Mouse (Mus musculus): ENCODE results near the gene Smap2. TPM values are rescaled to one million over a fixed set of nuclear protein-coding genes. Genes with fewer than 3 reads are reported as not detected.
A peak's percentile ranks its signal among the peaks of the same experiment; 100 is the strongest.
"Not testable (repeated sequence)": the region's sequence is repeated elsewhere in the genome, so short reads cannot be mapped to it uniquely, and the experiment has no call there.

Gene Smap2
- polyA plus RNA-seq (2014; fragmentation: Nextera tagmentation; extraction: Ambion mirVana): 18.4 and 19.2 TPM in 2 replicates

GRCm38 (mm10) chr4:121016928-121017657 lies at the start of gene Smap2:
Smap2 (minus strand) TSS chr4:121017247.
- under 1% methylated on average over 20 of the region's 48 CpGs for WGBS
- DNase-seq (ENCODE audit: low spot score): peak; percentile 99
- H3K27me3 ChIP-seq (replicated peaks; ENCODE audit: control insufficient read depth, insufficient read depth, low read length): no peaks in the 10 kb centered on the region

DNA sequence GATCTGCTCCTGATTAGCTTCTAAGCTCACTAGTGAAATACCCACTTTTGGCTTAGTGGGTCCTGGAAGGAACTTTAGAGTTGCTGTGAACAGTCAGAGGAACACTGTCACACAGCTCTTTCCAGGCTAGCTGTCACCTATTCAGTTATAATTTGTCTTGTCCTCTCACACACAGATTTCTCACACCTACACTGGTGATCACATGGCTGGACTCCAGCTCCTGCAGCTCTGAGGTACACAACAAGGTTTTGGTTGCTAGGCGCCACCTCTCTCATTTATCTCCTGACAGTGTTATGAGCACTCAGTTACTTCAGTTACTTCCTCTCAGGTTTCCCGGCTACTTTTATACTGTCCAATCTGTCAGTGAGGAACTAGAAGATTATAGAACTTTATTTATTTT lies 48.3 kb upstream of the Smap2 start:
- Histone ChIP-seq H3K27me3 (replicated peaks; ENCODE audit: control insufficient read depth, insufficient read depth, low read length) (no peaks in the 10 kb centered on the region), H3K9ac (ENCODE audit: low read depth, low read length) (no peak overlapping the region), H3K27ac (replicated peaks; ENCODE audit: low read depth, low read length) (no peak overlapping the region), H3K4me3 (ENCODE audit: low read depth, low read length) (no peak overlapping the region), H3K4me2 (ENCODE audit: low read depth, low read length) (no peak overlapping the region), H3K4me1 (ENCODE audit: control insufficient read depth, insufficient read depth, low read length) (no peaks in the 10 kb centered on the region), H3K36me3 (ENCODE audit: control insufficient read depth, insufficient read depth, low read length) (peaks cover 60% of the 10 kb centered on the region), H3K9me3 (ENCODE audit: control insufficient read depth, low read length) (no peaks in the 10 kb centered on the region)
- 89% methylated on average over 2 of the region's 2 CpGs for WGBS
- DNase-seq (ENCODE audit: low spot score) (no peak), ATAC-seq (ENCODE audit: low read depth) (no peak)

More at GRCm38 (mm10) chr4:121016928-121017657, at the start of gene Smap2:
- Histone ChIP-seq H3K4me1 (ENCODE audit: control insufficient read depth, insufficient read depth, low read length) (peaks cover 9% of the 10 kb centered on the region), H3K9me3 (ENCODE audit: control insufficient read depth, low read length) (no peaks in the 10 kb centered on the region), H3K4me2 (ENCODE audit: low read depth, low read length) (peak within 1 kb of the TSS; percentile 72), H3K4me3 (ENCODE audit: low read depth, low read length) (peak within 1 kb of the TSS; percentile 66), H3K27ac (replicated peaks; ENCODE audit: low read depth, low read length) (peak within 1 kb of the TSS; percentile 17; the same call in 1 of the 2 replicates), H3K36me3 (ENCODE audit: control insufficient read depth, insufficient read depth, low read length) (no peaks in the 10 kb centered on the region), H3K9ac (ENCODE audit: low read depth, low read length) (peak within 1 kb of the TSS; percentile 82)
- peak; percentile 98 for ATAC-seq (ENCODE audit: low read depth)

- DNase-seq (ENCODE audit: low spot score); H3K9me3 ChIP-seq (ENCODE audit: control insufficient read depth, low read length); H3K4me2 ChIP-seq (ENCODE audit: low read depth, low read length); H3K4me1 ChIP-seq (ENCODE audit: control insufficient read depth, insufficient read depth, low read length); H3K27me3 ChIP-seq (replicated peaks; ENCODE audit: control insufficient read depth, insufficient read depth, low read length); H3K4me3 ChIP-seq (ENCODE audit: low read depth, low read length); H3K9ac ChIP-seq (ENCODE audit: low read depth, low read length); H3K27ac ChIP-seq (replicated peaks; ENCODE audit: low read depth, low read length); ATAC-seq (ENCODE audit: low read depth): not testable (repeated sequence)
- peaks cover 38% of the 10 kb centered on the region for H3K36me3 ChIP-seq (ENCODE audit: control insufficient read depth, insufficient read depth, low read length)
- 86% methylated on average over 8 of the region's 10 CpGs for WGBS
These were observed 42.2 kb upstream of the Smap2 start for GRCm38 (mm10) chr4:121059218-121059617.

GRCm38 (mm10) chr4:121057032-121057431 lies 40.0 kb upstream of the Smap2 start:
- WGBS: 65% methylated on average over 2 of the region's 2 CpGs
- no peaks in the 10 kb centered on the region for H3K9me3 ChIP-seq (ENCODE audit: control insufficient read depth, low read length)
- ATAC-seq (ENCODE audit: low read depth): no peak

DNA sequence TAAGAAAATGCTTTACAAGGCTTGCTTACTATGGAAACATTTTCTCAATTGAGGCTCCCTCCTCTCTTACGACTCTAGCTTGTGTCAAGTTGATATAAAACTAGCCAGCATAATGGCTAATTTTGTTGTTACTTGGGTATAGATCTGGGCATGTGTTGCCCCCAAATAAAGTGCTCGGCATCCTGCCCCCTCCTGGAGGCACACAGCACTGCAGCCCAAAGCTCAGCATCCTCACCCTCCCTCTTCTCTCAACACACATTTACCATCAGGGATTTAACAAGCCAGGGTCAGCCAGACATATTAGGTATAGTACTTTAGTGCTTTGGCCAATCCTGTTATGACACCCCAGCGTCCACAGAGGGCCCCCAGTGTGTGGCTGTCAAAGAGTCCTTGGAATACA lies 39.3 kb upstream of the Smap2 start:
- H3K36me3 ChIP-seq (ENCODE audit: control insufficient read depth, insufficient read depth, low read length): peaks cover 36% of the 10 kb centered on the region
- WGBS: 53% methylated on average over 3 of the region's 3 CpGs
- no peak for ATAC-seq (ENCODE audit: low read depth)

More at GRCm38 (mm10) chr4:121057032-121057431, 40.0 kb upstream of the Smap2 start:
- H3K4me3 ChIP-seq (ENCODE audit: low read depth, low read length): no peak overlapping the region
- no peak overlapping the region for H3K9ac ChIP-seq (ENCODE audit: low read depth, low read length)
- no peak overlapping the region for H3K27ac ChIP-seq (replicated peaks; ENCODE audit: low read depth, low read length)
- H3K4me2 ChIP-seq (ENCODE audit: low read depth, low read length): no peak overlapping the region
- H3K4me1 ChIP-seq (ENCODE audit: control insufficient read depth, insufficient read depth, low read length): no peaks in the 10 kb centered on the region
- no peaks in the 10 kb centered on the region for H3K27me3 ChIP-seq (replicated peaks; ENCODE audit: control insufficient read depth, insufficient read depth, low read length)
- DNase-seq (ENCODE audit: low spot score): no peak
- peaks cover 41% of the 10 kb centered on the region for H3K36me3 ChIP-seq (ENCODE audit: control insufficient read depth, insufficient read depth, low read length)

DNA sequence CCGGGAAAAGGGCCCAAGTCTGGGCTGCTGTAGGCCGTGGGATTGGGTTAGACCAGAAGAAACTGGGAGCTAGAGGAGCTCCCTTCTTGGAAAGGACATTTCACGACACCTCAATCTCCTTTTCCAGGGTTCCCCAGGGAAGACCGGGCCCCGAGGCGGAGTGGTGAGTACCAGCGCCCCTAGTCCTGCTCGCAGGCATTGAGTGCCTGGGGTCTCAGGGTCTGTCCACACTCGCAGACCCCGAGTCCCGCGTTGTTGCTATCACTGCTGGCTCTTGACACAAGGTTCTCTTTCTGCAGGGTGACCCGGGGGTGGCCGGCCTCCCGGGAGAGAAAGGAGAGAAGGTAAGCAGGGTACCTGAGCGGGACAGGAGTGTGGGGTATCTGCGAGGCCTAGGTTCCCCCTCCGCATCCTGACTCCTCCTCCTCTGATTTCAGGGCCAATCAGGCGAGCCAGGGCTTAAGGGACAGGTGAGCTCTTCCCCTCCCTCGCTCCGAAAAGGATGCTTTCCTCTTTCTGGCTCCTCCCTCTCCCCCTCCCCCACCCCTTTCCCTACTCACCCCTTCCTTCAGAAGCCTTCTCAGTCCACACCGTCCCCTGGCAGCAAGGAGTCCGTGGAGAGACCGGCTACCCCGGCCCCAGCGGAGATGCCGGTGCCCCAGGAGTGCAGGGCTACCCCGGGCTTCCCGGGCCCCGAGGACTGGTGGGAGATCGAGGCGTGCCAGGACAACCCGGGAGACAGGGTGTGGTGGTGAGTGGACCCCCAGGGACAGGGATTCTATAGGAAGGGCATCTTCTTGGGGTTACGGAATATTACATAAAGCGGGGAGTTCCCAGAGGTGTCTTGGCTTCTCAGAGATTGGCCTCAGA lies 35.6 kb upstream of the Smap2 start:
- H3K9ac ChIP-seq (ENCODE audit: low read depth, low read length): 0 out of 2 replicates have a peak overlapping the region, but pooled peaks have one; percentile 0
- H3K27me3 ChIP-seq (replicated peaks; ENCODE audit: control insufficient read depth, insufficient read depth, low read length): no peaks in the 10 kb centered on the region
- peak; percentile 29 for DNase-seq (ENCODE audit: low spot score)
- H3K9me3 ChIP-seq (ENCODE audit: control insufficient read depth, low read length): no peaks in the 10 kb centered on the region
- H3K36me3 ChIP-seq (ENCODE audit: control insufficient read depth, insufficient read depth, low read length): peaks cover 29% of the 10 kb centered on the region; the same call in 1 of the 2 replicates
- no peak overlapping the region for H3K27ac ChIP-seq (replicated peaks; ENCODE audit: low read depth, low read length)
- 15% methylated on average over 35 of the region's 35 CpGs for WGBS
- peak overlapping the region; percentile 34 for H3K4me2 ChIP-seq (ENCODE audit: low read depth, low read length)
- peak overlapping the region; percentile 17; the same call in 1 of the 2 replicates for H3K4me3 ChIP-seq (ENCODE audit: low read depth, low read length)
- H3K4me1 ChIP-seq (ENCODE audit: control insufficient read depth, insufficient read depth, low read length): no peaks in the 10 kb centered on the region
- peak; percentile 42; the same call in 1 of the 2 replicates for ATAC-seq (ENCODE audit: low read depth)

More for the DNA sequence above, 39.3 kb upstream of the Smap2 start:
- no peaks in the 10 kb centered on the region for H3K4me1 ChIP-seq (ENCODE audit: control insufficient read depth, insufficient read depth, low read length)
- no peak overlapping the region for H3K4me3 ChIP-seq (ENCODE audit: low read depth, low read length)
- no peaks in the 10 kb centered on the region for H3K9me3 ChIP-seq (ENCODE audit: control insufficient read depth, low read length)
- no peaks in the 10 kb centered on the region for H3K27me3 ChIP-seq (replicated peaks; ENCODE audit: control insufficient read depth, insufficient read depth, low read length)
- no peak overlapping the region for H3K9ac ChIP-seq (ENCODE audit: low read depth, low read length)
- no peak for DNase-seq (ENCODE audit: low spot score)
- H3K4me2 ChIP-seq (ENCODE audit: low read depth, low read length): no peak overlapping the region
- no peak overlapping the region for H3K27ac ChIP-seq (replicated peaks; ENCODE audit: low read depth, low read length)

- no peaks in the 10 kb centered on the region for H3K4me1 ChIP-seq (ENCODE audit: control insufficient read depth, insufficient read depth, low read length)
- H3K4me3 ChIP-seq (ENCODE audit: low read depth, low read length): no peak overlapping the region
- ATAC-seq (ENCODE audit: low read depth) (peak; percentile 35; the same call in 1 of the 2 replicates), DNase-seq (ENCODE audit: low spot score) (peak; percentile 44)
- no peak overlapping the region for H3K27ac ChIP-seq (replicated peaks; ENCODE audit: low read depth, low read length)
- 39% methylated on average over 3 of the region's 4 CpGs for WGBS
- no peak overlapping the region for H3K4me2 ChIP-seq (ENCODE audit: low read depth, low read length)
- H3K9ac ChIP-seq (ENCODE audit: low read depth, low read length): no peak overlapping the region
- peaks cover 29% of the 10 kb centered on the region; the same call in 1 of the 2 replicates for H3K36me3 ChIP-seq (ENCODE audit: control insufficient read depth, insufficient read depth, low read length)
- no peaks in the 10 kb centered on the region for H3K27me3 ChIP-seq (replicated peaks; ENCODE audit: control insufficient read depth, insufficient read depth, low read length)
- H3K9me3 ChIP-seq (ENCODE audit: control insufficient read depth, low read length): no peaks in the 10 kb centered on the region
These were observed 34.8 kb upstream of the Smap2 start for GRCm38 (mm10) chr4:121051863-121052262.

DNA sequence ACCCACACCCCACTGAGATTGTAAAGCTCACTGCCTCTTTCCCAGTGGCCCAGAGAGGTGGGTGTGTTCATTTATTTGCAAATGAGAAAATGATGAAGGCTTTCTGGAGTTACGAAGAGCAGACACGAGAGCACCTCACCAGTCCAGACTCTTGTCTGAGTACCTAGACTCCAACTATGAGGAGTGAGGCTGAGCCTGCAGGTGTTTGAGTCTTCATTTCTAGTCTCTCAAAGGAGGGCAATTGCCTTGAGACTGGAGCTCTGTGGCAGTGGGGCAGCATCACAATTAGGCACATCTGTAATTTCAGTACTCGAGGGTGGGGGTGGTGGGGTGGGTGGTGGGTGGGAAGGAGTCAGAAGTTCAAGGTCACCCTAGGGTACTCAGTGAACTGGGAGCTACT lies 25.9 kb upstream of the Smap2 start:
- H3K27ac ChIP-seq (replicated peaks; ENCODE audit: low read depth, low read length): no peak overlapping the region
- DNase-seq (ENCODE audit: low spot score) (no peak), ATAC-seq (ENCODE audit: low read depth) (no peak)
- 56% methylated on average over 3 of the region's 3 CpGs for WGBS
- H3K9me3 ChIP-seq (ENCODE audit: control insufficient read depth, low read length): no peaks in the 10 kb centered on the region
- H3K36me3 ChIP-seq (ENCODE audit: control insufficient read depth, insufficient read depth, low read length): 0 out of 2 replicates have a peak, but pooled peaks cover 8% of the 10 kb centered on the region
- 0 out of 2 replicates have a peak, but pooled peaks cover 10% of the 10 kb centered on the region for H3K27me3 ChIP-seq (replicated peaks; ENCODE audit: control insufficient read depth, insufficient read depth, low read length)
- 0 out of 2 replicates have a peak overlapping the region, but pooled peaks have one; percentile 75 for H3K4me2 ChIP-seq (ENCODE audit: low read depth, low read length)
- H3K4me1 ChIP-seq (ENCODE audit: control insufficient read depth, insufficient read depth, low read length): peaks cover 14% of the 10 kb centered on the region
- no peak overlapping the region for H3K4me3 ChIP-seq (ENCODE audit: low read depth, low read length)
- H3K9ac ChIP-seq (ENCODE audit: low read depth, low read length): no peak overlapping the region
